Mouse (Mus musculus): Measurements from ENCODE around the gene Gan.

GRCm38 (mm10) chr8:117203085-117203484 lies 45.1 kb downstream of the Gan start:
- TF ChIP-seq TAL1 (IDR thresholded peaks at IDR 0.05; ENCODE audit: low read length) (no peak), GATA1 (IDR thresholded peaks at IDR 0.05; ENCODE audit: low read length) (no peak)
